Mouse (Mus musculus) neural tube, embryonic 11.5 days (tissue): ENCODE data around the gene Hspa12a. TPM values are rescaled to one million over a fixed set of nuclear protein-coding genes. Genes with fewer than 3 reads are reported as not detected.
A peak's percentile ranks its signal among the peaks of the same experiment; 100 is the strongest.

Experiments used
- microRNA-seq: library from miRNA; unstranded; fragments of <30 nt; microRNA quantifications from one replicate; pipeline ENCODE4, GENCODE M21; 2016
- polyA plus RNA-seq: library from polyadenylated mRNA; unstranded; fragments of >200 nt; fragmentation: Nextera tagmentation; extraction: Ambion mirVana; gene quantifications from 2 replicates; pipeline ENCODE4 v1.2.1, GENCODE M21; 2014

Gene Hspa12a
- polyA plus RNA-seq, 1 experiment from 2014 or later = 27.8 TPM

Small RNAs within 50 kb of the gene (microRNA-seq; reads per million reads assigned to microRNA genes)
- gene Mir3086 = 2.6 reads per million, percentile 2 among the genes with 10 or more reads in this experiment

Other genes starting within 250 kb of the Hspa12a start
- not detected in 2 replicates for gene Pnliprp1, start 214.8 kb downstream of the Hspa12a start, polyA plus RNA-seq
- gene Pnliprp2, start 183.9 kb downstream of the Hspa12a start, polyA plus RNA-seq = 0.26 TPM in 1 of 2 replicates, not detected in the other
- gene 1700019N19Rik, start 149.2 kb downstream of the Hspa12a start, polyA plus RNA-seq = not detected in 2 replicates
- 0.42 and 0.68 TPM in 2 replicates for gene Eno4, start 229 bp downstream of the Hspa12a start, polyA plus RNA-seq
- 2.7 and 3.0 TPM in 2 replicates for gene Shtn1, start 132.4 kb upstream of the Hspa12a start, polyA plus RNA-seq
- gene Vax1, start 226.4 kb upstream of the Hspa12a start, polyA plus RNA-seq = not detected in 2 replicates